Mouse (Mus musculus) heart, postnatal 4 days (tissue): ENCODE data around the gene Khk. TPM values are rescaled to one million over a fixed set of nuclear protein-coding genes. Genes with fewer than 3 reads are reported as not detected.

ENCODE experiments used
- DNase-seq: peaks from one replicate; pipeline ENCODE4 v3.0.0; 2021
- total RNA-seq, 2 experiments: library from RNA; stranded (reverse); gene quantifications; 2 replicates each; pipeline ENCODE4 v1.2.3; 2021

The Khk gene
- total RNA-seq, 2 experiments from 2014 or later: 6.4 to 9.2 TPM

DNA sequence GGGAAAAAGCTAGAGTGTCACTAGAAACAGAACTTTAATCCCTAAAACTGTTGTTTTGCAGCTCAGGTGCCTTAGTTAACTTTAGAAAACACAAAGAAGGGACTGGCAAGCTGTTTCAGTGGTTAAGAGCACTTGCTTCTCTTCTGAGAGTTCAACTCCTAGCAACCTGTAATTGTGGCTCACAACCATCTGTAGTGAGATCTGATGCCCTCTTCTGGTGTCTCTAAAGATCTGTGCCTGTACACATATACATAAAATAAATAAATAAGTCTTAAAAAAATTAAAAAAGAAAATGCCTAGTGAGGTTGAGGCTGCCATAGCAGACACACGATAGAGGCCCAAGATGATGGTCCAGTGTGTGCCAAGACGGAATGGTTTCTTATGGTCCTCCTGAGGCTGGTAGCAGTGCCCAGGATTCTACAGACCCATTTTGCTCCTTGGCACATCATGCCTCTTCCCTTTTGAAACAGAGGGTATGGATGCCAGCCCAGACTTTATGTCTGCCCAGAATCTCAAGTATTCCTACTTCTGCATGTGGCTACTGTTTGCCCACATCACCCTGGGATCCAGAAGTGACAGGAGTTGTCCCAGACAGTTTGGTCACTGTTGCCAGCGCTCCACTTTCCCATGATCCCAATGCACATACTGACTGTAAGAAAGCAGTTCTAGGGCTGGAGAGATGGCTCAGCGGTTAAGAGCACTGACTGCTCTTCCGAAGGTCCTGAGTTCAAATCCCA, 13.7 kb downstream of the Khk start:
- DNase-seq: no peak

DNA sequence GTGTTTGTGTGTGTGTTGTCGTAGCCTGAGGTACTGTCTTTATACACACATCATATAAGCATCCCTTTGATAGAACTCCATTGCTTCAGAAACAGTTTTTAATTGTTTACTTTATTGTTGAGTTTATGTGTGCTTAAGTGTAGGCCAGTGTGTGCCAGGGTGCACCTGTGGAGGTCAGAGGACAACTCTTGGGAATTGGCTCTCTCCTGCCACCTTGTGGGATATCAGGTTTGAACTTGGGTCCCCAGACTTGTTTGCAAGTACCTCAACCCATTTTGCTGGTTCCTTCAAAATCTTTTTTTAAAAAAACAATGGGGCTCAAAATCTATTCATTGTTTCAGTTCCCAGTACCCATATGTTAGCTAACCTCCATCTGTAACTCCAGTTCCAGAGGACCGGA, 21.8 kb downstream of the Khk start:
- DNase-seq: no peak

DNA sequence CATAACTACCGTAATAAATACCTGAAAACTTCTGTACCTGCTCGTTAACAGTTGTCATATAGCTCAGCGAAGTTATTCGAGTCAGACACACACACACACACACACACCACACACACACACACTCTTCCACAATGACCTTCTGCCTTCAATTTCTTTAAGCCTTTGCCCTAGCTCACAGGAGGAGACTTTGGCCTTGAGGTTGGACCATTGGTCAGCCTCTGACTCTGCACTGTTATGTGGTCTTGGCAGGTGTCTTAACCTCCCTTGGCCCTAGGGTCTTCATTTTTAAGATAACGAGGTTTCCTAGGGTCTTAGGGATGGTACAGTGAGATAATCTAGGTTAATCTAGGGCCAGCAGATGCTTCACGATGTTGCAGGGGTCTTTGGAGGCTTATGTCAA, 23.1 kb downstream of the Khk start:
- DNase-seq: no peak

DNA sequence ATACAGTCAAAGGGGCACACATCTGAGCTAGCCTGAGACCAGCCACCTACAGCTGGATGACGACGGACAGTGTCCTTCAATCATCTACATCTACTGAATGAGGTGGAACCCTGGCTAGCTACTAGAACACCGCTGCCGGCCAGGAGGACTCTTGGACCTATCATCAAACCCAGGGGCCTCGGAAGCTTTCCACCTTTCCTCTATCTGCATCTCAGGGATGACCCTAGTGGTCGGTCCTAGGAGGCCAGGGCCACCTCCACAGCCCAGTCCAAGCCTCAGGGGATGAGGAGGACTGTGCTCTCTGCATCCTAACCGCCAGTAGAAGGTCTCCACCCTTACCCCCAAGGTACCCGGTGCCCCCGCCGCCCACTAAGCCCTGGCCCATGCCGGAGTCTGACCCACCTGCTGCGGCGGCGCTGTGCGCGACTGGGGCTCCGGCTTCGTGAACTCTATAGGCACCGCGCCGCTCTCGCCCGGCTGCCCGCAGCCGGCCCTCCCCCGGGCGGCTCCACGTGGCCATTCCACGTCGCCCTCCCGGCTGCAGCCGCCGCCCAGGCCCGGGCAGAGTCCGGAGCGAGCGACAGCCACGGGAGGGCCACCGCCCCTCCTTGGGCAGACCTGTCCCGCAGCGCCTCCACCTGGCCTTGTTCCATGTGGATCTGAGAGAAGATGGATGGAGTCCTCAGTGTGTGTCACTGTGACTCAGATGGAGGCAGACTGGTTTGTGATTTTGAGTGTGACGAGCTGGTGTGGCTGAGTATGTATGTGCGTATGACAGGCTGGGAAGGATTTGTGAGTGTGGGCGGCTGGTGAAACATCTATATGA, 23.9 kb downstream of the Khk start, which contains the start of gene Cgref1:
TSS of gene Cgref1 (minus strand) at position 636 of the 826 bp plus-strand sequence.
- DNase-seq: peak; percentile 73

- no peak for DNase-seq
These were observed 27.4 kb downstream of the Khk start for GRCm38 (mm10) chr5:30948620-30949019.

GRCm38 (mm10) chr5:30949654-30950326, 28.6 kb downstream of the Khk start:
- DNase-seq: peak; percentile 95

DNA sequence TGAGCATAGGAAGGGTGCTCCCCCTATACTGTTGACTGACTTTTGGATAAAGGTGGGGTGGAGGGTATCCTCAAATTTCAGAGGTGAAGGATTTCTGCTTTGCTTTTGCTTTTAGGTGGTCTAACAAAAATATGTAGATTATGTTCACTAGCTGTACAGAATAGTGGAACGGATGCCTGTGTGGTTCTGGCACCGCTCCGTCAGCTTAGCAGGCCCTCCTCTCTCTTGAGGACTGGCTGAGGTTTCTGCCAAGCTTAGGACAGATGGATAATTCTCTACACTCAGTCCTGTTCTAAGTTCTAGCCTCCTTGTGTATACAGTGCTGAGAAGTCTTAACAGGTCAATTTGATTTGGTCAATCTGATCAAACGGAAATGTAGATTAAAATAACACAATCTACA, 29.2 kb downstream of the Khk start:
- no peak for DNase-seq

GRCm38 (mm10) chr5:30950922-30951321, 29.7 kb downstream of the Khk start:
- DNase-seq: no peak

- DNase-seq: no peak
These were observed 30.5 kb downstream of the Khk start for GRCm38 (mm10) chr5:30951706-30952105.

- no peak for DNase-seq
These were observed 31.3 kb downstream of the Khk start for GRCm38 (mm10) chr5:30952551-30952950.

DNA sequence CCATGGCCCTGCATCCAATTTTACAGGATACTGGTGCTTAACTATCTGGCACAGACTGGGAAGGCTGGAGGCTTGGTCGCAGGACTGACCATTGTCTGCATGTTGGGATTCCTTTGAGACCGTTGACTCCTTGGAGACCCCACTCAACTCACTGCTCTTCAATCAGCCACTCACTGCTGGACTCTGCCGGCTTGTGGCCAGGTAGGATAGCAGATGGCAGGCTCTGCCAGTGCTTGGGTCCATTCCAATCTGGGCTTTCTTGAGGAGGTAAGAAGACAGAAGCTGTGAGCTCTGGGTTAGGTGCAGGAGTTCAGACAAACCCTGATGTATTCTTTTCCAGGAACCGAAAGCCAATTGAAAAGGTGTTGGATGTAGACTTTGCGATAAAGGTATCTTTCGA, 32.8 kb downstream of the Khk start:
- DNase-seq: no peak

DNA sequence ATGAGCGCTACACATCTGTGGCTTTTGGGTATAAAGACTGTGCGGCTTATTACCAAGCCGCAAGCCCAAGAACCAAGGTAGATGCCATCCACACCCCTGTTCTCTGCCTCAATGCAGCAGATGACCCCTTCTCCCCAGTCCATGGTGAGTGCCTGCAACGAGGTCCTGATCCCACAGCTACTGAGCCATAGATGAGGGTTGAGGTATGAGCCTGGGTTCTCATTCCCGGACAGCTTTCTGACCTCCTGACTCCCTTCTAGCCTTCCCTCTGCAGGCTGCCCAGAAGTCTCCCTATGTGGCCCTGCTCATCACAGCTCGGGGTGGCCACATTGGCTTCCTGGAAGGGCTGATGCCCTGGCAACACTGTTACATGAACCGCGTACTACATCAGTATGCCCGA, 33.3 kb downstream of the Khk start:
- no peak for DNase-seq

DNA sequence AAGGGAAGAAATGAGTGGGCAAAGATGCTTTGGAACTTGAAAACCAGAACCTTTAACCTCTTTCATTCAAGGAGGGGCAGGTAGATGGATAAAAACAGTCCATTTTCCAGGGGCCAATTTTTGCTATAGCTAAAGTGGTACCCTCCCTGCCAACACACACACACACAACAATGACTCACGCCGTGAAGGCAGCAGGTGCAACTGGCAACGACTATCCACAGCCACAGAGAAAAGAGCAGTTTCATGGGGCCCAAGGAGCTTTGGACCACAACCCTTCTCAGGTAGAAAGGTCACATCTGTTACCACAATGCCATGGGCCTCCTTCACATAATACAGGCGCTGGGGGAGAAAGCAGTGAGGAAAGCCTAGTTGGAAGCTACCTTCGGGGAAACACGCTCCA, 34.5 kb downstream of the Khk start:
- no peak for DNase-seq

- DNase-seq: no peak
These were observed 36.7 kb downstream of the Khk start for GRCm38 (mm10) chr5:30957891-30958290.

- no peak for DNase-seq
These were observed 38.1 kb downstream of the Khk start for GRCm38 (mm10) chr5:30959198-30959854.

- DNase-seq: peak; percentile 99
These were observed 38.8 kb downstream of the Khk start, which contains the start of gene Preb for GRCm38 (mm10) chr5:30959966-30960501. Gene Preb (minus strand): TSS chr5:30960361.

DNA sequence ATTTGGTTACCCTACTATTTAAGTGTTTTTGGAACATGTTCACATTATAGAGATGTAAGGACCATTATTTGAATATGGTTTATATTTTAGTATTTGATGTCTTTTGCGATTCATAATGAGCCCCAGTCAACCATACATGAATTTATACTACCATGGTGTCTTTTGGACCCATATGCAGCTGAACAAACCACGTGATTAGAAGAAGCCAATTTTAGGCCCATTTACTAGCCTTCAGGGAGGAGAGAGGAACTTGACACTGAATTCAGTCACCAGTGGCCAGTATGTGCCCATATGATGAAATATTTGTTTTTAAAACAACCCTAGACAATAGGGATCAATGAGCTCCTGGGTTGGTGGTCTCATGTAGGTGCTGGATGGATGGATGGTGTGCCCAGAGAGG, 39.6 kb downstream of the Khk start:
- DNase-seq: no peak

GRCm38 (mm10) chr5:30961545-30962505, 40.6 kb downstream of the Khk start:
- DNase-seq: no peak

DNA sequence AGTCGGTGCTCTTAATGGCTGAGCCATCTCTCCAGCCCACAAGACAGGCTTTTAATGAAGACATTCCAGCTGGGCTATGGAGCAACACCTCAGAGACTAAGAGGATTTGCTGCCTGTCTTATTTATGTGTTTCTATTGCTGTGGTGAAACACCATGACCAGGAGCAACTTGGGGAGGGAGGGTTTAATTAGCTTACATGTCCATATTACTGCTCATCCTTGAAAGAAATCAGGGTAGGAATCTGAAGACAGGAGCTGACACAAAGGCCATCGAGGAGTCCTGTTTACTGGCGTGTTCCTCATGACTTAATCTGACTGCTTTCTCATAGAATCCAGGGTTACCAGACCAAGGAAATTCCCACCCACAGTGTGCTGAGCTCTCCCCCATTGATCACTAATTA, 42.7 kb downstream of the Khk start:
- DNase-seq: no peak

GRCm38 (mm10) chr5:30966189-30966588, 45.0 kb downstream of the Khk start:
- DNase-seq: no peak

GRCm38 (mm10) chr5:30968416-30968815, 47.2 kb downstream of the Khk start, which contains the start of gene Tcf23:
Gene Tcf23 (plus strand): TSS chr5:30968662.
- peak; percentile 72 for DNase-seq
